Mouse (Mus musculus) G1E (cell line): ENCODE data around the gene Lbhd1.

Experiments used
- CTCF ChIP-seq: IDR thresholded peaks from 2 replicates; pipeline ENCODE4 v1.5.1; 2012; ENCODE audit warnings: low read depth, low read length, inconsistent platforms, mixed read lengths
- GATA1 ChIP-seq: IDR thresholded peaks from 2 replicates; pipeline ENCODE4 v1.6.1; 2012; ENCODE audit warnings: borderline replicate concordance, low read length, inconsistent platforms, mixed read lengths
- POLR2AphosphoS5 ChIP-seq: IDR thresholded peaks from 2 replicates; pipeline ENCODE4 v1.6.1; 2012; ENCODE audit warnings: low read depth, low read length, inconsistent platforms; ENCODE audit not compliant: insufficient replicate concordance
- TAL1 ChIP-seq: conservative IDR thresholded peaks from 2 replicates; pipeline ENCODE4 v1.6.1; 2012; ENCODE audit warnings: low read depth, low read length, inconsistent platforms, mixed read lengths

GRCm38 (mm10) chr19:8838041-8838730 lies 45.3 kb upstream of the Lbhd1 start:
- no peak for TF ChIP-seq TAL1
- TF ChIP-seq CTCF: no peak
- no peak for TF ChIP-seq GATA1
- no peak for TF ChIP-seq POLR2AphosphoS5
